Mouse (Mus musculus): ENCODE data around the gene Tmem161a.

DNA sequence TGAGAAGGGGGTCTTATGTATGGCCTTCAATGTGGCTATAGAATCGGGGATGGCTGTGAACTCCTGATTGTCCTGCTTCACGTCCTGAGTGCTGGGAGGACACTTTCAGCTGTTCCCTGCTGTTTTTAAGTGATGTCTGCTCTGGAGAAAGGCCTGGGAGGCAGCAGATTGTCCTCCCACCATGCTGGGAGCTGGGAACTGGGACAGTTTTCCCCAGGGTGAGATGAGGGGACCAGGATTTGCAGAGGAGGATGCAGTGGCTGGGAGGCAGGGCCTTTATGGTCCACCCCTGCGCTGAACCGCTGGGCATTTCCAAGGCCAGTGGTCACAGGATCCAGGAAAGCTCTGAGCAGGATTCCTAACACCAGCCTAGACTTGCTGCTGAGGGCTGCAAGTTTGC, 30.9 kb downstream of the Tmem161a start:
- TF ChIP-seq CTCF (IDR thresholded peaks at IDR 0.05; ENCODE audit: low read depth) (no peak), EP300 (IDR thresholded peaks at IDR 0.05; ENCODE audit: low read depth) (no peak)

Data from heart, postnatal 0 days (tissue).